Mouse (Mus musculus) lung, postnatal 0 days (tissue): ENCODE results near the gene Kazn.

ENCODE experiments used
- CTCF ChIP-seq: IDR thresholded peaks from 2 replicates; pipeline ENCODE4 v1.5.1; 2016; ENCODE audit warnings: antibody characterized with exemption, mild to moderate bottlenecking
- EP300 ChIP-seq: IDR thresholded peaks from 2 replicates; pipeline ENCODE4 v1.6.1; 2016; ENCODE audit warnings: antibody characterized with exemption, mild to moderate bottlenecking, control low read depth

GRCm38 (mm10) chr4:142274441-142275234, 35.4 kb upstream of the Kazn start:
- no peak for TF ChIP-seq EP300
- TF ChIP-seq CTCF, result no peak
